Mouse (Mus musculus) heart, embryonic 16.5 days (tissue): ENCODE measurements around the gene Gm10964. TPM values are rescaled to one million over a fixed set of nuclear protein-coding genes. Genes with fewer than 3 reads are reported as not detected.

Experiments
- ATAC-seq: fragments of 200-750 bp; cut with Nextera tagmentation; replicated peaks from 2 replicates; pipeline ENCODE4 v1.8.0; 2017; ENCODE audit warnings: moderate number of reproducible peaks; ENCODE audit not compliant: insufficient read depth, low FRiP score; ENCODE audit errors: extremely low read depth
- H3K27ac ChIP-seq: fragments of 300-500 bp; sonication (generic); 2 replicates; pipeline ENCODE4 v1.5.1; 2014; ENCODE audit warnings: mild to moderate bottlenecking, low read length, control low read depth, moderate library complexity
- H3K27me3 ChIP-seq: fragments of 300-500 bp; sonication (generic); 2 replicates; pipeline ENCODE4 v1.6.1; 2014; ENCODE audit warnings: low read length, mixed read lengths; ENCODE audit not compliant: control insufficient read depth, insufficient read depth
- H3K36me3 ChIP-seq: fragments of 300-500 bp; sonication (generic); 2 replicates; pipeline ENCODE4 v1.6.1; 2014; ENCODE audit not compliant: control insufficient read depth, insufficient read depth
- H3K4me1 ChIP-seq: fragments of 300-500 bp; sonication (generic); 2 replicates; pipeline ENCODE4 v1.6.1; 2014; ENCODE audit warnings: low read length, mixed read lengths; ENCODE audit not compliant: control insufficient read depth, insufficient read depth
- H3K4me2 ChIP-seq: fragments of 300-500 bp; sonication (generic); 2 replicates; pipeline ENCODE4 v1.6.1; 2014; ENCODE audit warnings: low read depth, mild to moderate bottlenecking, control low read depth, low read length
- H3K4me3 ChIP-seq: fragments of 300-500 bp; sonication (generic); 2 replicates; pipeline ENCODE4 v1.5.1; 2014; ENCODE audit warnings: mild to moderate bottlenecking, control low read depth, low read length
- H3K9ac ChIP-seq: fragments of 300-500 bp; sonication (generic); 2 replicates; pipeline ENCODE4 v1.6.1; 2014; ENCODE audit warnings: low read length, control low read depth
- H3K9me3 ChIP-seq: fragments of 300-500 bp; sonication (generic); replicated peaks from 2 replicates; pipeline ENCODE4 v1.6.1; 2016; ENCODE audit warnings: low read length; ENCODE audit not compliant: control insufficient read depth
- WGBS: fragments of 180-500 bp; shearing (Covaris S2); extraction: QIAGEN DNeasy Blood & Tissue Kit; methylation state at CpG from one replicate; pipeline ENCODE4 v1.1.7; 2014; 5-methylcytosine and 5-hydroxymethylcytosine counted together
- polyA plus RNA-seq: library from polyadenylated mRNA; unstranded; fragments of >200 nt; fragmentation: Nextera tagmentation; extraction: Ambion mirVana; gene quantifications from 2 replicates; pipeline ENCODE4 v1.2.1, GENCODE M21; 2015

Gm10964 gene
- polyA plus RNA-seq, 1 experiment from 2014 or later: not detected

- Histone ChIP-seq H3K4me1 (peaks cover 20% of the 10 kb centered on the region), H3K27ac (no peak overlapping the region), H3K9me3 (no peaks in the 10 kb centered on the region), H3K4me3 (no peak overlapping the region), H3K9ac (no peak overlapping the region), H3K36me3 (peaks cover 24% of the 10 kb centered on the region), H3K27me3 (no peaks in the 10 kb centered on the region), H3K4me2 (no peak overlapping the region)
- no peak for ATAC-seq
- WGBS: 77% methylated on average over 3 of the region's 3 CpGs
These were observed 27.6 kb downstream of the Gm10964 start for GRCm38 (mm10) chr3:103766789-103767188.

GRCm38 (mm10) chr3:103771531-103772130 lies 32.5 kb downstream of the Gm10964 start:
- Histone ChIP-seq H3K9ac (peak overlapping the region; percentile 69), H3K9me3 (no peaks in the 10 kb centered on the region), H3K4me1 (peaks cover 39% of the 10 kb centered on the region), H3K27me3 (no peaks in the 10 kb centered on the region), H3K27ac (peak overlapping the region; percentile 98), H3K36me3 (peaks cover 7% of the 10 kb centered on the region; the same call in 1 of the 2 replicates), H3K4me3 (peak overlapping the region; percentile 22), H3K4me2 (peak overlapping the region; percentile 63)
- ATAC-seq: peak; percentile 74
- WGBS: 18% methylated on average over 9 of the region's 9 CpGs

GRCm38 (mm10) chr3:103772846-103773245 lies 33.7 kb downstream of the Gm10964 start:
- H3K36me3 ChIP-seq: peaks cover 15% of the 10 kb centered on the region
- 52% methylated on average over 4 of the region's 4 CpGs for WGBS
- peak overlapping the region; percentile 98 for H3K27ac ChIP-seq
- no peak overlapping the region for H3K4me2 ChIP-seq
- no peak for ATAC-seq
- peak overlapping the region; percentile 69 for H3K9ac ChIP-seq
- peaks cover 39% of the 10 kb centered on the region for H3K4me1 ChIP-seq
- H3K9me3 ChIP-seq: no peaks in the 10 kb centered on the region
- no peaks in the 10 kb centered on the region for H3K27me3 ChIP-seq
- H3K4me3 ChIP-seq: no peak overlapping the region

GRCm38 (mm10) chr3:103773508-103773907 lies 34.3 kb downstream of the Gm10964 start:
- H3K4me2 ChIP-seq: peak overlapping the region; percentile 4
- peak overlapping the region; percentile 69 for H3K9ac ChIP-seq
- H3K27me3 ChIP-seq: no peaks in the 10 kb centered on the region
- no peak for ATAC-seq
- H3K36me3 ChIP-seq: peaks cover 11% of the 10 kb centered on the region
- no peaks in the 10 kb centered on the region for H3K9me3 ChIP-seq
- 73% methylated on average over 3 of the region's 3 CpGs for WGBS
- H3K4me1 ChIP-seq: peaks cover 36% of the 10 kb centered on the region
- H3K27ac ChIP-seq: peak overlapping the region; percentile 98
- H3K4me3 ChIP-seq: no peak overlapping the region

GRCm38 (mm10) chr3:103774009-103774408 lies 34.8 kb downstream of the Gm10964 start:
- H3K4me2 ChIP-seq: no peak overlapping the region
- H3K27me3 ChIP-seq: no peaks in the 10 kb centered on the region
- WGBS: 74% methylated on average over 15 of the region's 15 CpGs
- ATAC-seq: peak; percentile 34; the same call in 1 of the 2 replicates
- no peak overlapping the region for H3K4me3 ChIP-seq
- H3K9me3 ChIP-seq: no peaks in the 10 kb centered on the region
- H3K36me3 ChIP-seq: peaks cover 10% of the 10 kb centered on the region
- peaks cover 34% of the 10 kb centered on the region for H3K4me1 ChIP-seq
- peak overlapping the region; percentile 98 for H3K27ac ChIP-seq
- no peak overlapping the region for H3K9ac ChIP-seq

- 73% methylated on average over 11 of the region's 11 CpGs for WGBS
- Histone ChIP-seq H3K36me3 (peaks cover 8% of the 10 kb centered on the region), H3K4me1 (peaks cover 20% of the 10 kb centered on the region), H3K27ac (peak overlapping the region; percentile 63), H3K9ac (no peak overlapping the region), H3K27me3 (no peaks in the 10 kb centered on the region), H3K4me3 (no peak overlapping the region), H3K9me3 (no peaks in the 10 kb centered on the region), H3K4me2 (no peak overlapping the region)
- no peak; the same call in 1 of the 2 replicates for ATAC-seq
These were observed 38.8 kb downstream of the Gm10964 start for GRCm38 (mm10) chr3:103777940-103778339.

- Histone ChIP-seq H3K9me3 (no peaks in the 10 kb centered on the region), H3K4me1 (peaks cover 16% of the 10 kb centered on the region), H3K4me3 (no peak overlapping the region), H3K27ac (peak overlapping the region; percentile 42; the same call in 1 of the 2 replicates), H3K9ac (no peak overlapping the region), H3K27me3 (no peaks in the 10 kb centered on the region), H3K36me3 (peaks cover 8% of the 10 kb centered on the region), H3K4me2 (no peak overlapping the region)
- ATAC-seq: no peak
- 68% methylated on average over 6 of the region's 6 CpGs for WGBS
These were observed 39.5 kb downstream of the Gm10964 start for GRCm38 (mm10) chr3:103778660-103779059.

GRCm38 (mm10) chr3:103779183-103779582 lies 40.0 kb downstream of the Gm10964 start:
- peaks cover 14% of the 10 kb centered on the region for H3K4me1 ChIP-seq
- WGBS: 77% methylated on average over 7 of the region's 7 CpGs
- no peak for ATAC-seq
- H3K36me3 ChIP-seq: peaks cover 8% of the 10 kb centered on the region
- no peak overlapping the region for H3K4me3 ChIP-seq
- H3K9ac ChIP-seq: no peak overlapping the region
- H3K27me3 ChIP-seq: no peaks in the 10 kb centered on the region
- H3K9me3 ChIP-seq: no peaks in the 10 kb centered on the region
- H3K27ac ChIP-seq: 0 out of 2 replicates have a peak overlapping the region, but pooled peaks have one; percentile 5
- H3K4me2 ChIP-seq: no peak overlapping the region

GRCm38 (mm10) chr3:103780271-103780670 lies 41.1 kb downstream of the Gm10964 start:
- no peak overlapping the region for H3K27ac ChIP-seq
- H3K4me3 ChIP-seq: no peak overlapping the region
- H3K36me3 ChIP-seq: peaks cover 8% of the 10 kb centered on the region
- WGBS: 88% methylated on average over 3 of the region's 3 CpGs
- H3K4me2 ChIP-seq: no peak overlapping the region
- peaks cover 15% of the 10 kb centered on the region for H3K4me1 ChIP-seq
- no peak for ATAC-seq
- no peak overlapping the region for H3K9ac ChIP-seq
- no peaks in the 10 kb centered on the region for H3K9me3 ChIP-seq
- H3K27me3 ChIP-seq: no peaks in the 10 kb centered on the region
